Mouse (Mus musculus) adrenal gland, adult 18-20 months (tissue): ENCODE measurements around the gene Bbs4. TPM values are rescaled to one million over a fixed set of nuclear protein-coding genes. Genes with fewer than 3 reads are reported as not detected.
"Not testable (repeated sequence)": the region's sequence is repeated elsewhere in the genome, so short reads cannot be mapped to it uniquely, and the experiment has no call there.

Experiments used
- DNase-seq, 2 experiments: peaks; one replicate each; pipeline ENCODE4 v3.0.0; 2021 to 2022; ENCODE audit warnings: low spot score in 2 of 2
- long read RNA-seq, 2 experiments: library from polyadenylated mRNA; stranded (forward); transcript quantifications; one replicate each; pipeline ENCODE4 v2.0.0; 2021
- total RNA-seq, 2 experiments: library from RNA; stranded (reverse); gene quantifications; 1 replicate in 1 of 2; 2 replicates in 1 of 2; pipeline ENCODE4 v1.2.3; 2021

Bbs4 gene
- total RNA-seq: 10 to 100 TPM in 1 of 2 experiments, 1 to 10 TPM in 1; 7.6 to 10.4 TPM
- long read RNA-seq, experiment 1, transcript Bbs4-201 (16 exons, 2,518 nt): major isoform, 14 of 17 reads
- long read RNA-seq, experiment 1, partial matches to known transcripts: 0 of 17 reads
- long read RNA-seq, experiment 1, other reads (novel, unspliced or antisense): 3 of 17 reads
- long read RNA-seq, experiment 2, transcript Bbs4-201 (16 exons, 2,518 nt): major isoform, 30 of 41 reads
- long read RNA-seq, experiment 2, partial matches to known transcripts: 6 of 41 reads
- long read RNA-seq, experiment 2, other reads (novel, unspliced or antisense): 5 of 41 reads

DNA sequence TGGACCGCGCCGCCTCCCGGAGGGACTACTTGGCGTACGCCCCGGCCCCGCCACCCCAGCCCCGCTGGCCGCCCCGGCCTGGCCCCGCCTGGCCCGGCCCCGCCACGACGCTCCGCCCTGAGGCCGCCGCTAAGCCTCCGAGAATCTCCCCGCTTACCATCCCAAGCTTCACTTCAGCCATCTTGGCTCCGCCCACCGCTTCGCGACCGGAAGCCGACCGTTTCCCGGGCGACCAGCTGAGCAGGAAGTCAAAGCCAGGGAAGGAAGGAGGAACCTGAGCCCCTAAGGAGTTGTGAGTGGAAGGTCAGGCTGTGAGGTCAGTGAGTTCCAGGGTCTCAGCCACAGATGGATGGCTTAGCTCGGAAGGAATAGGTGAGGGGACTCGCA, at the start of gene Bbs4:
Bbs4 (minus strand) TSS at position 256 of the 387 bp plus-strand sequence.
- DNase-seq: peak; percentile 88 to 91

DNA sequence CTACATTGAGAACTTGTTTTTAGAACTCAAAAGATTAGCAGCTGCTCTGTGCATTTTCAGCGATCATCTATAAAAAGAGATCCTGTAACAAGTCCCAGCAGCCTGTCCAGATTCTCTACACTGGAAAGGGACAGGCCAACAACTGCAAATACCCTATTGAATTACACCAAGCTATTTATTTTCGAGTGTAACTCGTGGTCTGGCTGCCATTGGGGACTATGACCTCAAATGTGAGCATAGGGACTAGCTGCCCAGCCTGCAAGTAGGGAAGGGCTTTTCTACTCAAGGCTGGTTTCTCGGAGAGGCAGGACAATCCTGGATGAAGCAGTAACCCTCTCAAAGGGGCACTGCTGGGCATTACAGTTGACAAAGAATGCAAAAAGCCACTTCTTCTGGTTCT, 35.8 kb upstream of the Bbs4 start:
- DNase-seq: no peak

DNA sequence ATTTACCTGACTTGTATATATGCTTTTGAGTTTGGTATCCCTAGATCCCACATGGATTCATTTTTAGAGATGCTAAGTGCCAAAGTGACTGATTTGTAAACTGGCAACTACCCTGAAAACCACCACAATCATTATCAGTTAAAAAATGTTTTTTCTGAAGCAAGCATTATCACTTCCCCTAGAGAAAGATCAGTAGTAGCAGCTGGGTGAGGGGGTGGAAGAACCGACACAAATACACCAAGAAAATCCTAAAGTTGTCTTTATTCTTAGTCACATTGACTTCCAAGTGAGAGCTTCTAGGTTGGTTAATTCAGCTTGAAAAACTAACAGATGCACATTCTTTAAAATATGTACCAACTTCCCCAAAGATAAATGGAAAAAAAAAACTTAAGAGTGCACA, 35.0 kb upstream of the Bbs4 start:
- no peak for DNase-seq

DNA sequence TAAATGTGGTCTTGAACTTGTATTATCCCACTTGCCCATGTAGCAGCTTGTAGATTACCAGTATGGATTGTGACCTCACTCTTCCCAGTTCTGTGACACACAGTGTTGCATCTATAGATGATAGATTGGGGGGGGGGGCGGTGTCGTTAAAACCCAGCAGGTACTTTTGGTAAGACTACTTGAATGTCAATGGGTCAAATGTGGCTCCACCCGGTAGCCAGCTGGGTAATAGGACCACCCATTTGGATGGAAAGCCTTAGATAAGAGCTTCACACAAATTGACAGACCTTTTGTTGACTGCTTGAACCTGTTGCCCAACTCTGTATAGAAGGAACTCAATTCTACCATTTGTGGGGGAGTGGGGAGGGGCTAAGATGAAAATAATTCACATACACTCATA, 34.2 kb upstream of the Bbs4 start:
- DNase-seq: no peak

DNA sequence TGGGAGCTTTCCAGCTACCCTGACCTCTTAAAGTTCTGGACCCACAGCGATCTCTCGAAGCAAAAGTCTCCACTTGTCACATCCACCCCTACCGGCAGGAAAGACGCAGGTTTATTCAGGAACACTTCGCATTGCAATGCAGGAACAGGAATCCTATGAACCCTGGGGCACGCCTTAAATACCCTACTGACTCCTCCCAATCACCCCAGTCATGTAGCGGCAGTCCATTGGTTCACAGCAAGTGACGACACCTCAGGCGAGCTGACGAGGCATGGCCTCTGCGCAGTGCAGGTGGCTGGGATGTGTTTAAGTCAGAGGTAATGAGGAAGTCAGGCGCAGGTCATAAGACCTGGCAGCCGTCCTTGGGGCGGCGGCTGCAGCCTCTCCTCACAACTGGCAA, 22.3 kb upstream of the Bbs4 start:
- DNase-seq: no peak

DNA sequence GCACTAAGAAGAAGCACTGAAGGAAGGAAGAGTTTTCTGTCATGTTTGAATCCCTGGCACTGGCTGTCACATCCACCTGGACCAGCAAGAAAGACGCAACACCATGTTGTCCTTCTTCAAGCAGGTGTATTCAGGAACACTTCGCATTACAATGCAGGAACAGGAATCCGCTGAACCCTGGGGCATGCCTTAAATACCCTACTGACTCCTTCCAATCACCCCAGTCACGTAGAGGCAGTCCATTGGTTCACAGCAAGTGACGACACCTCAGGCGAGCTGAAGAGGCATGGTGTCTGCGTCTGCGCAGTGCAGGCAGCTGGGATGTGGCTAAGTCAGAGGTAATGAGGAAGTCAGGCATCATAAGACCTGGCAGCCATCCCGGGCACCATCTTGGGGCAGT, 16.3 kb upstream of the Bbs4 start:
- DNase-seq: no peak

DNA sequence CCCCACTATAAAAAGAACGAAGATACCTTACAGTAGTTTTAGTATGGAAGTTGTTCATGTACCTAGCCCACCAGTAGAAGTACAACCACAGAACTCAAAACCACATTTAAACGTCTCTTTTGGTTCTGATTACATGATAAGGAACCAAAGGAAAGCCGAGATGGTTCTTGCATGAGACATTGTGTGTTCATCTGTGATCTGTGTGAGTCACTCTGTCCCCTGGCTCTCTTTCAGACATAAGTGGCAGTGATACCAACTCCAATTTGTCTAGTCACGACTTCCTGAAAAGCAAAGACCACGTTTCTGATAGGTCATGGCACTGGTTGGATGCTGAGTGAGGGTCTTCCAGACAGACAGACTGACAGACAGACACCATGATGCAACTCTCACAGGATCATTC, 15.9 kb upstream of the Bbs4 start:
- DNase-seq: no peak

DNA sequence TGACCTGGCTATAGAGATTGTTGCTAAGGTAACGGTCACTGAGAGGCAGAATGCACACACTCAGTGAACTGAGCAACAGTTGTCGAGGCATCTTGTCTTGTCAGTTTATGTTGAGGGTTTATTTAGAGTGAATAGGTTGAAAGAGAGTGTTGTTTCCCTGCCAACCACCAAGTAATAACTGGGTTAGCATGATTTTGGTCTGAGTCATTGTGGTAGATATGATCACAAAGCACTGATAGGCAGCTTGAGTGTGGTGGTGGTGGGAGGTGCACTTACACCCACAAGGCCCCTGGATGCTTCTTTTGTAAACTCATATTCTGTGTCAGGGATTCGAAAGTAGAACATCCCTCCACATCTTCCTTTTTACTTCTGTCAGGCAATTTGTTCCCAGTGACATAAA, 7.2 kb upstream of the Bbs4 start:
- DNase-seq: not testable (repeated sequence)

DNA sequence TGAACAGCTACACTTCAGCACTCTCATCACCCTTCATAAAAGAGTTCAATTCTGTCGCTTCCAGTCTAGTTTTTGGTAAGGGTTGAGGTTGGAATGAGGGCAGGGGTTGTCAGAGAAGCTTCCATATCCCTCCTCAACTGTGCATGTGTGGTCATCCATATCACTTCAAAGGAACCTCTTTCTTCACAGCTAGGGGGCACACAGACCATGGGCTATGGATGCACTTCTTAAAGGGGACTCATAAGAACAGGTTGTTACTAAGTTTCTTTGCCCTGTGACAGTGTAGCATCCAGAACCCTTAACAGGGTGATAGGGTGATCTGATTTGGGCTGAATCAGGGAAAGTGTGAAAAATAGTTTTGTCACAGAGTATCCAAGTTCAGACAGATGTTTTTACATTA, 4.7 kb upstream of the Bbs4 start:
- DNase-seq: not testable (repeated sequence)

DNA sequence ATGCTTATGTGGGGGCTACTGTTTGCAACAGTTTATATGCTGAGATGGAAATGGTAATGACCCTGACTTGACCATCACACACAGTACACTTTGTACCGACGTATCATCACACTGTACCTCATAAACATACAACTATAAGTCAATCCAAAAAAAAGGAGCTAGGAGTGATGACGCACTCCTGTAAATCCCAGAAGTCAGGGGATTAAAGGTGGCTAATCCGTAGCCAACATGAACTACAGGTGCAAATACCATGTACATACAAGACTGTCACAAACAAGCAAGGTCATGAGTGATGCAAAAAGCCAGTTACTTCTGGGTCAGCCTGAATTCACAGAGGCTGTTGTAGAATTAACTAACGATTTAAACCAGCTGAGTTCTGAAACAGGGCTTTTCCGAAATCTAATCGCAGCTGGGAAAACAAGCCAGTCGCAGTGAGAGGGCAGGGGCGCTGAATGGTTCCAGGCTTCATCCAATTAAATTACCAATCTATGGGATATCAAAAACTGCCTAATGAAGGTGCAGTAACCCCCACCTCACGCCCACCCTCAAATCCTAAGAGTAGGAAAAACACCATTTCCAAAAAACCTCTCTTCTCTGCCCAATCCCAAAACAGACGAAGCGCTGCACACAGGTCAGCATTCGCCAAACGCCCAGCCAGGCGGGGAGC, 589 bp downstream of the Bbs4 start:
- no peak for DNase-seq

DNA sequence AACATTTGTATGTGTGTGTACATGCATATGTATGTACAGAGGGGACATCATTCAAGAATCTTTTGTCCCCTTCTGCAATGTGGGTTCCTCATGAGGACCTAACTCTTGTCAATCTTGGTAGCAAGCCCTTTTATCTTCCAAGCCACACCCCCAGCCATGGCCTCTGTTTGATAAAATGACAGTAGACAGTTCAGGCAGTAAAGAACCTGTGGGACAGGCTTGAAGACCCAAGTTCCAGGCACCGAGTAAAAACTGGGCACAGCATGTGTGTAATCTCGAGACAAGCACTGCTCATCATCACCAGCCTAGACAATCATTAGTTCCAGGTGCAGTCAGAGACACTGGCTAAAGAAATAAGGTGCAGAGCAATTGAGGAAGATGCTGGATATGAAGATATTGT, 7.1 kb downstream of the Bbs4 start:
- DNase-seq: no peak

DNA sequence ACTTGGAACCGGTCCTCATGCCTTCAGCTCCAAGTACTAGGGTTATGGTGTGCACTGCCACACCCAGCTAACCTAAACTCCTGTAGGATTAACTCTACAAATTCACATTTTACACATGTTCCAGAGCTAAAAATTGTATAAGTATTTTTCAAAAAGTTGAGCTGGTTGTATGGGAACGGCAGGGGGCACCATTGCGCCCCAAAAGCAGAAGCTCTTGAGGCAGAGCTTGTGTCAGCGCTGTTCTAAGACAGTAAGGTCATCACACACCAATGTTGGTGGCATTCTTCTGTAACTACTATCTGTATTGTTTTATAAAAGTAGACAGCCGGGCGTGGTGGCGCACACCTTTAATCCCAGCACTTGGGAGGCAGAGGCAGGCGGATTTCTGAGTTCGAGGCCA, 13.3 kb downstream of the Bbs4 start:
- peak in 1 of 2 experiments; percentile 27 for DNase-seq

DNA sequence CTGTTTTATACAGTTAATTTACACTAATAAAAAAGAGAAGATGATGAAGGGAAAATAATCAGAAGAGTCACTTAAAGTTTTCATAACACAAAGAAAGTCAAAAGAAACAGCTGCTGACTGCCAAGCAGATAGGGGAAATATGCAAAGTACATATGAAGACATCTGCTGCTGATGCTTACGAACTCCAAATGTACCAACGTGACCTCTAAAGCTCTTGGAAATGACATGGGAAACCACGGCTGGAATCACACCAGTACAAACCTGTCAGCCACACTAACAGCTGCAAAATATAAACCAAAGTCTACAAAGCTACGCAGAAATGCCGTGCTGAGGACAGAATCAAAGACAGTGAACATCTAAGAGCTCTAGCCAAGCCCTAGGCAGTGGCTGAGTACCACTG, 14.2 kb downstream of the Bbs4 start:
- no peak for DNase-seq

DNA sequence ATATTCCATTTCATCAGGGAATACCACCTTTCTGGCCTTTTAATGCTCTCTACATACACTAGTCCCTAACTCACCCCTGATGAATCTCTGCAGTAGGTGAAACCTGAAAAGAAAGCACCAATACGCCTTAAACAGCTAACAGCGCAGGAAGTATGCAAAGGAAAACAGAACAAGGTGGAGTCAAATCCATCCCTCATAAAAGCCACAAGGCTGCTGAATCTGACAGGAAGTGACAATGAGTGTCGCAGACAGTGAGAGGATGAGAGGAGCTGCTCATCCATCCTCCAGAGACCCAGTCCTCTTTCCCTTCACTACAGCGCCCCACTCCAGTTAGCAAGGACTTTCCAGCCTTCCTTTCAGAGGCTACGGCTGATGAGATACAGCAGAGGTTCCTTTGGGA, 14.9 kb downstream of the Bbs4 start:
- no peak for DNase-seq

DNA sequence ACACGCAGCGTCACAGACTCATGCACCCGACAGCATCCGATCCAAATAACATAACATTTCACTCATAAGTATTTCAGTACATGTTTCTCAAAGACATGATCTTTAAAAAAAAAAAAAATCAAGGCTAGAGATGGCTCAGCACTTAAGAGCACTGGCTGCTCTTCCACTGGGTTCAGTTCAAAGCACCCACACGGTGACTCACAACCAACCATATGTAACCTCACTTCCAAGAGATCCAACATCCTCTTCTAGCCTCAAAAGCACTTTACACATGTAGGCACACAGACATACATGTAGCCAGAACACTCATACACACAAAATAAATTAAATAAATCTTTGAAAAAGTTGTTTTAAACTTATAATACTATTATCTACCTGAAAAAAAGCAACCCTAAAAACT, 15.4 kb downstream of the Bbs4 start:
- no peak for DNase-seq

DNA sequence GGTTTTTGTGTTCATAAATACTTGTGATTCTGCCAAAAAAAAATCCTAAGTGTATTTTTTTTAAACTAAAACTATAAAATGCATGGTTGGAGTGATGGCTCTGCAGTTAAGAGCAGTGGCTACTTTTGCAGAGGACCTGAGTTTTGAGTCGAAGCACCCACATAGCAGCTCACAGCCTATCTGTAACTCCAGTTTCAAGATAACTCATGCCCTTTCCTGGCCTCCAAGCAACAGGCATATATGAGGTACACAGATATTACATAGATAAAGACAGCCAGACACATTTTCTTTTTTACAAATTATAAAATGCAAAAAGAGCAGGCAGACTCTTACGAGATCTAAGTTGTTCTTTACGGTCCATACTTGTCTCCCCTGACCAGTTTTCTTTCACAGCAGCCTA, 16.8 kb downstream of the Bbs4 start:
- DNase-seq: no peak

DNA sequence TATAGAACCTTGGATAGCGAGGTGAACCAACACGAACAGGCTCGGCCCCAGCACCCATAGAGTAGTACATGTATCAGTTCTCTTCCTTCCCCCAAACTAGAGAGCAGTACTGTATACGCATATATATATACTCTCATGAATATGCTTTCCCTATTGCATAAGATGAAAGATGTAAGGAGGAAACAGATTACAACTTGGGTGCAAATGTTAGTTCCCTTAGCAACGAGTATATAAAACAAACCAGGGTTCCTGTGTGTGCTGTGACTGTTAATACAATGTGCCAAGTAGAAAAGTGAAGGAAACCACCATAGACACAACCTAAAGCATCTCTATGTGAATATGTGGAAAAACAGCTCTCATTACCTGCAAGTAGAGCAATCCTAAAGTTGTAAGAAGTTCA, 23.3 kb downstream of the Bbs4 start:
- DNase-seq: no peak

DNA sequence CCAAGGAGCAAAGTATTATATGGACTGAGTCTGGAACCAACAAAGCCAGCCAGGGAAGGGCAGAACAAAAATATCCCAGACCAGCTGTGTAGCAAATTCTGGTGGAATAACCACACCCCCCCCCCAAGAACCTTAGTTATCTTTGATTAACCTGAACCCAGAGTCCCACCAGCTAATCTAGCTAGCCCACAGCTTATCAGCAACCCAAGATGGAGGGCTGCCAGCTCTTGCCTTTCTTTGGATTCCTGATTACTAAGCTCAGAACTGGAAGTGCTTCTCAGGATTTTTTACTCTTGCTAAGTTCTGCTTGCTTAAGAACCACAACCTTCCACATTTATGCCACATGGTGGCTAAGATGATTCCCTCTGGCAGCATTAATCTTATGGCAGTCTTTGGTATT, 29.0 kb downstream of the Bbs4 start:
- no peak for DNase-seq

DNA sequence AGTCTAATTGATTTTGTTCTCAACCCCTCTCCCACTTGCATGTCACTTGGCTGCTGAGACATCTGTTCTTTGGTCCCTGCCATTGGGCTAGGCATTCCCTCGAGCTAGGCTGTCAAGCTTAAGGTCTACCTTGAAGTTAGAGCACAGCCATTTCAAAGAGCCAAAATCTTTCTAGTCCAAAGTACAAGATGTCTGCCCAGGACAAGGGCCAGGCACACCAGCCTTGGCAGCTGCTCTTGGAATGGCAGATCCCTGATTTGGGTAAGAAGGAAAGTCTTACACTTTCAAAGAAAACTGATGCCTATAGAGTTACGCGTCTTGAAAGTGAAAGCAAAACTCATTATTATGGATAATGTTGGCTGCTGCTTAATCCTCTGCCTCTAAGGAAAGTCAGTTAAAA, 37.1 kb downstream of the Bbs4 start:
- no peak for DNase-seq

DNA sequence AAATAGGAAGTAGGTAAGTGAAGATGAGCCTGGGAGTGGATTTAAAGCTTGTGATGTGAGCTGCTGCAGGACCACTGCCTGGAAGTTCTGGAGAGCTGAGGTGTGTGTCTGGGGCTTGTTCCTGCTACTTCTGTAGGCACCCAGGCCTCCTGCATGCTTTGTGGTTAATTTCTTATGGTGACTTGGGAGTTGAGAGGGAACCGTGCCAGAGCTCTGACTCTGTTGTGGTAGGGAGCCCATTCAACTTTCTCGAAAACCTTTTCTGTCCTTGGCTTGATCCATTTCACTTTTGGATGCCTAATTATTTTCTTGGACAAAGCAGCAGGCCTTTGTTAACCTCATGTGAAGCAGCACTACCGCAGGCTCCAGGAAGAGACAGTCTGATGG, 42.0 kb downstream of the Bbs4 start:
- DNase-seq: no peak

DNA sequence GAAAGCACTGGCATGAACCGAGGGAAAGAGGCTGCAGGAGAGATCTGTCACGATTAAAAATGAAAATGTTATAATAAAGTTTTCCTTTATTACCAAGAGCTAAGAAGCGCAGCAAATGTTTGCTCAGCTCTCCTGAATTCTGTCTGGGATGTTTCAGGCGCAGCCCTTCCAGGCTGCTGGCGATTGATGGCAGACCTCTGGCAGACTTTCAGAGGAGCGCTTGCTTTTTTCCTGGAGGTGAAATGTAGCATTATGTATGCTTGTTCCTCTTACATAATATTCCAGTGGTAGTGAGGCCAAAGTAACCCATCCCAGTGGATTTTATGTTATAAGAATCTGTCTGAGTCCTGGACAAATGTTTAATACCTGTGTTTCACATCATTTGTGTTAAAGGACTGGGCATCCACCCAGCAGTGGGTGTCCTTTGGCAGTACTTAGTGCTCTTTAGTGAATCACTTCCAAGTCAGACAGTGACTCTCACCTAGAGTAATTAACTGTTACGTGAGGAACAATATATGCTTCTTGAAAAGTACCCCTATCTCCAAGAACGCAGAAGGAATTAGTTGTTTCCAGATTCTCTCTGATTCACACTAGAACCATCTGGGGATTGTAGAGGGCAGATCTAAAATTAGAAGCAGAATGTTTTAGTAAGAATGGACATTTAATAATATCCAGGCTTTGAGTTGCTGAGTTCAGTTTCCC, 42.6 kb downstream of the Bbs4 start:
- no peak for DNase-seq

DNA sequence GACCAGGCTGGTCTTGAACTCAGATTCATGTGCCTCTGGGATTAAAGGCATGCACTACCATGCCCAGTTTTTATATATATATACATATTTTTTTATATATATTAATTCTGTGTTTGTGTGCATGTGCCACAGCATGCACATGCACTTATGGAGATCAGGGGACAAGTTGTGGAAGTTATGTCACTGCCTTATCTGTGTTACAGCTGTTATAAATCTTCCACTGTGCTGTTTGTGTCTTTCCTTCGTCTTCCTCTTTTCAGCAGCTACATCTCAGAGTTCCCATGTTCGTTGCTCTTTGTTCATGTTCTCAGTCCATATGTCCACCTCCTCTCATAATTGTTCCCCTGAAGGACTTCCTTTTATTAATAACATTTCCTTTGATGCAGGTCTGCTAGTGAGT, 45.4 kb downstream of the Bbs4 start:
- DNase-seq: no peak

DNA sequence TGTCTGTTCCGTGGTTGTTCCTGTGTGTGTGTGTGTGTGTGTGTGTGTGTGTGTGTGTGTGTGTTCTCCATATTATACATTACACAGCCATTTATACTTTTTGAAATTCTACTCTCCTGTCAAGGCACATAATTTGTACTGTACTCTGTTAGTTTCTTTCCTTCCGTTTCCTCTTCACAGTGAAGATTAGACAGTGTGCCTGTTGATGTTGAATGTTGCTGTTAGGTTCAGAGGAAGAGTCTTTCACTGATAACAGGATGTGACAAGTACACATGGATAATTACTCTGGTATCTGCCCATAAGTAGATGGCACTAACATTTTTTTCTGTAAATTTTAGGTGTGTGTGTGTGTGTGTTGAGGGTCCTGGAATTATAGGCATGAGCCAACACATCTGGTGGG, 56.9 kb downstream of the Bbs4 start:
- no peak for DNase-seq
